Mouse (Mus musculus): ENCODE measurements around the gene Dnm3. TPM values are rescaled to one million over a fixed set of nuclear protein-coding genes. Genes with fewer than 3 reads are reported as not detected.
A peak's percentile ranks its signal among the peaks of the same experiment; 100 is the strongest.

Dnm3 gene
- polyA plus RNA-seq, 1 experiment from 2014 or later = 12.9 TPM

GRCm38 (mm10) chr1:162134651-162135066 lies 343.2 kb downstream of the Dnm3 start:
- Histone ChIP-seq H3K9me3 (ENCODE audit: control insufficient read depth, low read length) (no peaks in the 10 kb centered on the region), H3K4me2 (ENCODE audit: low read depth) (no peak overlapping the region), H3K27me3 (ENCODE audit: control insufficient read depth, insufficient read depth, low read length) (no peaks in the 10 kb centered on the region), H3K4me1 (ENCODE audit: control insufficient read depth, insufficient read depth, low read length) (no peaks in the 10 kb centered on the region), H3K9ac (ENCODE audit: low read length) (no peak overlapping the region), H3K36me3 (ENCODE audit: control insufficient read depth, insufficient read depth, low read length) (no peaks in the 10 kb centered on the region), H3K27ac (ENCODE audit: low read depth, low read length) (no peak overlapping the region), H3K4me3 (ENCODE audit: low read depth, low read length) (no peak overlapping the region)
- 60% methylated on average over 3 of the region's 3 CpGs for WGBS
- no peak for ATAC-seq (ENCODE audit: insufficient read depth, low FRiP score, low TSS enrichment)
- no peak for DNase-seq (ENCODE audit: low spot score)

- WGBS = 91% methylated on average over 8 of the region's 8 CpGs
- H3K27me3 ChIP-seq (ENCODE audit: control insufficient read depth, insufficient read depth, low read length) = no peaks in the 10 kb centered on the region
- H3K4me2 ChIP-seq (ENCODE audit: low read depth) = no peak overlapping the region
- H3K9me3 ChIP-seq (ENCODE audit: control insufficient read depth, low read length) = no peaks in the 10 kb centered on the region
- H3K36me3 ChIP-seq (ENCODE audit: control insufficient read depth, insufficient read depth, low read length) = no peaks in the 10 kb centered on the region
- H3K4me1 ChIP-seq (ENCODE audit: control insufficient read depth, insufficient read depth, low read length) = no peaks in the 10 kb centered on the region
- ATAC-seq (ENCODE audit: insufficient read depth, low FRiP score, low TSS enrichment) = no peak
- H3K9ac ChIP-seq (ENCODE audit: low read length) = no peak overlapping the region
- H3K4me3 ChIP-seq (ENCODE audit: low read depth, low read length) = no peak overlapping the region
- no peak for DNase-seq (ENCODE audit: low spot score)
- no peak overlapping the region for H3K27ac ChIP-seq (ENCODE audit: low read depth, low read length)
Measured at GRCm38 (mm10) chr1:162132908-162133641, 344.8 kb downstream of the Dnm3 start.

- Histone ChIP-seq H3K9me3 (ENCODE audit: control insufficient read depth, low read length) (no peaks in the 10 kb centered on the region), H3K27ac (ENCODE audit: low read depth, low read length) (no peak overlapping the region), H3K27me3 (ENCODE audit: control insufficient read depth, insufficient read depth, low read length) (no peaks in the 10 kb centered on the region), H3K4me2 (ENCODE audit: low read depth) (no peak overlapping the region), H3K4me1 (ENCODE audit: control insufficient read depth, insufficient read depth, low read length) (peaks cover 3% of the 10 kb centered on the region; the same call in 1 of the 2 replicates), H3K36me3 (ENCODE audit: control insufficient read depth, insufficient read depth, low read length) (no peaks in the 10 kb centered on the region), H3K4me3 (ENCODE audit: low read depth, low read length) (no peak overlapping the region), H3K9ac (ENCODE audit: low read length) (no peak overlapping the region)
- ATAC-seq (ENCODE audit: insufficient read depth, low FRiP score, low TSS enrichment) (no peak), DNase-seq (ENCODE audit: low spot score) (peak; percentile 23)
- 60% methylated on average over 8 of the region's 8 CpGs for WGBS
Measured at GRCm38 (mm10) chr1:162126856-162127792, 350.7 kb downstream of the Dnm3 start.

- no peaks in the 10 kb centered on the region for H3K27me3 ChIP-seq (ENCODE audit: control insufficient read depth, insufficient read depth, low read length)
- H3K4me2 ChIP-seq (ENCODE audit: low read depth) = no peak overlapping the region
- H3K4me3 ChIP-seq (ENCODE audit: low read depth, low read length) = no peak overlapping the region
- no peak overlapping the region for H3K9ac ChIP-seq (ENCODE audit: low read length)
- no peak for ATAC-seq (ENCODE audit: insufficient read depth, low FRiP score, low TSS enrichment)
- DNase-seq (ENCODE audit: low spot score) = no peak
- no peaks in the 10 kb centered on the region for H3K9me3 ChIP-seq (ENCODE audit: control insufficient read depth, low read length)
- no peaks in the 10 kb centered on the region for H3K36me3 ChIP-seq (ENCODE audit: control insufficient read depth, insufficient read depth, low read length)
- H3K4me1 ChIP-seq (ENCODE audit: control insufficient read depth, insufficient read depth, low read length) = peaks cover 6% of the 10 kb centered on the region; the same call in 1 of the 2 replicates
- H3K27ac ChIP-seq (ENCODE audit: low read depth, low read length) = no peak overlapping the region
- 64% methylated on average over 3 of the region's 3 CpGs for WGBS
Measured at GRCm38 (mm10) chr1:162124396-162124795, 353.4 kb downstream of the Dnm3 start.

GRCm38 (mm10) chr1:162121441-162122200 lies 356.2 kb downstream of the Dnm3 start:
- peaks cover 4% of the 10 kb centered on the region; the same call in 1 of the 2 replicates for H3K4me1 ChIP-seq (ENCODE audit: control insufficient read depth, insufficient read depth, low read length)
- WGBS = 57% methylated on average over 7 of the region's 7 CpGs

GRCm38 (mm10) chr1:162109437-162109813 lies 368.4 kb downstream of the Dnm3 start:
- 82% methylated on average over 7 of the region's 7 CpGs for WGBS
- Histone ChIP-seq H3K27ac (ENCODE audit: low read depth, low read length) (no peak overlapping the region), H3K27me3 (ENCODE audit: control insufficient read depth, insufficient read depth, low read length) (no peaks in the 10 kb centered on the region), H3K36me3 (ENCODE audit: control insufficient read depth, insufficient read depth, low read length) (no peaks in the 10 kb centered on the region), H3K4me2 (ENCODE audit: low read depth) (no peak overlapping the region), H3K4me1 (ENCODE audit: control insufficient read depth, insufficient read depth, low read length) (no peaks in the 10 kb centered on the region), H3K9me3 (ENCODE audit: control insufficient read depth, low read length) (no peaks in the 10 kb centered on the region), H3K4me3 (ENCODE audit: low read depth, low read length) (no peak overlapping the region), H3K9ac (ENCODE audit: low read length) (no peak overlapping the region)
- DNase-seq (ENCODE audit: low spot score) = peak; percentile 23
- no peak for ATAC-seq (ENCODE audit: insufficient read depth, low FRiP score, low TSS enrichment)

More at GRCm38 (mm10) chr1:162121441-162122200, 356.2 kb downstream of the Dnm3 start:
- H3K4me2 ChIP-seq (ENCODE audit: low read depth) = no peak overlapping the region
- H3K9ac ChIP-seq (ENCODE audit: low read length) = no peak overlapping the region
- H3K9me3 ChIP-seq (ENCODE audit: control insufficient read depth, low read length) = no peaks in the 10 kb centered on the region
- H3K27me3 ChIP-seq (ENCODE audit: control insufficient read depth, insufficient read depth, low read length) = no peaks in the 10 kb centered on the region
- H3K27ac ChIP-seq (ENCODE audit: low read depth, low read length) = no peak overlapping the region
- ATAC-seq (ENCODE audit: insufficient read depth, low FRiP score, low TSS enrichment) (peak; percentile 16; the same call in 1 of the 2 replicates), DNase-seq (ENCODE audit: low spot score) (no peak)
- no peaks in the 10 kb centered on the region for H3K36me3 ChIP-seq (ENCODE audit: control insufficient read depth, insufficient read depth, low read length)
- H3K4me3 ChIP-seq (ENCODE audit: low read depth, low read length) = no peak overlapping the region

GRCm38 (mm10) chr1:162108726-162109436 lies 369.0 kb downstream of the Dnm3 start:
- no peak overlapping the region for H3K4me2 ChIP-seq (ENCODE audit: low read depth)
- H3K4me1 ChIP-seq (ENCODE audit: control insufficient read depth, insufficient read depth, low read length) = no peaks in the 10 kb centered on the region
- ATAC-seq (ENCODE audit: insufficient read depth, low FRiP score, low TSS enrichment) (peak; percentile 65; the same call in 1 of the 2 replicates), DNase-seq (ENCODE audit: low spot score) (no peak)
- H3K4me3 ChIP-seq (ENCODE audit: low read depth, low read length) = no peak overlapping the region
- H3K36me3 ChIP-seq (ENCODE audit: control insufficient read depth, insufficient read depth, low read length) = no peaks in the 10 kb centered on the region
- no peaks in the 10 kb centered on the region for H3K27me3 ChIP-seq (ENCODE audit: control insufficient read depth, insufficient read depth, low read length)
- H3K27ac ChIP-seq (ENCODE audit: low read depth, low read length) = no peak overlapping the region
- no peaks in the 10 kb centered on the region for H3K9me3 ChIP-seq (ENCODE audit: control insufficient read depth, low read length)
- 53% methylated on average over 6 of the region's 6 CpGs for WGBS
- no peak overlapping the region for H3K9ac ChIP-seq (ENCODE audit: low read length)

- Histone ChIP-seq H3K27me3 (ENCODE audit: control insufficient read depth, insufficient read depth, low read length) (no peaks in the 10 kb centered on the region), H3K9ac (ENCODE audit: low read length) (no peak overlapping the region; the same call in 1 of the 2 replicates), H3K4me1 (ENCODE audit: control insufficient read depth, insufficient read depth, low read length) (no peaks in the 10 kb centered on the region), H3K4me2 (ENCODE audit: low read depth) (no peak overlapping the region), H3K4me3 (ENCODE audit: low read depth, low read length) (no peak overlapping the region), H3K27ac (ENCODE audit: low read depth, low read length) (no peak overlapping the region), H3K36me3 (ENCODE audit: control insufficient read depth, insufficient read depth, low read length) (no peaks in the 10 kb centered on the region), H3K9me3 (ENCODE audit: control insufficient read depth, low read length) (no peaks in the 10 kb centered on the region)
- no peak for ATAC-seq (ENCODE audit: insufficient read depth, low FRiP score, low TSS enrichment)
- 50% methylated on average over 7 of the region's 7 CpGs for WGBS
- DNase-seq (ENCODE audit: low spot score) = peak; percentile 14
Measured at GRCm38 (mm10) chr1:162108181-162108671, 369.6 kb downstream of the Dnm3 start.
